Mouse (Mus musculus): ENCODE data around the gene Cd80. TPM values are rescaled to one million over a fixed set of nuclear protein-coding genes. Genes with fewer than 3 reads are reported as not detected.
"Not testable (repeated sequence)": the region's sequence is repeated elsewhere in the genome, so short reads cannot be mapped to it uniquely, and the experiment has no call there.

The Cd80 gene
- total RNA-seq, 2 experiments from 2014 or later = 0.15 to 0.22 TPM

DNA sequence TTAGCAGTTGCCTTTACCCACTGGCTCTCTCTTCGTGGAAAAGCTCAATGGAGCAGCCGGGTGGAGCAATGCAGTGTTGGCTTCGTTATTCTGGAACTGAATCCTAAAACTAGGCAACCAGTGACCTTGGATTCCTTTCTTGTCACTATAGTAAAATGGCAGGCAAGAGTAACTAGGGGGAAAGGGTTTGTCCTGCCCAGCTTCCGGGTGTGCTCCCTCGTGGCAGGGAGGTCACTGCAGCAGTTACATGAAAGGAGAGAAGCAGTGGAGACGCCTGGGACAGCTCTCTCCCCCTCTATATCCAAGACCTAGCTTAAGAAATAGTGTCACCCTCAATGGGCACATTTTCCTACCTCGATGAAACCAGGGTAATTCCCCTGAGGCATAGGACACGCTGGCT lies 14.1 kb downstream of the Cd80 start:
- intact Hi-C loops (cut with DNase I) = no loop called here
- DNase-seq = no peak

DNA sequence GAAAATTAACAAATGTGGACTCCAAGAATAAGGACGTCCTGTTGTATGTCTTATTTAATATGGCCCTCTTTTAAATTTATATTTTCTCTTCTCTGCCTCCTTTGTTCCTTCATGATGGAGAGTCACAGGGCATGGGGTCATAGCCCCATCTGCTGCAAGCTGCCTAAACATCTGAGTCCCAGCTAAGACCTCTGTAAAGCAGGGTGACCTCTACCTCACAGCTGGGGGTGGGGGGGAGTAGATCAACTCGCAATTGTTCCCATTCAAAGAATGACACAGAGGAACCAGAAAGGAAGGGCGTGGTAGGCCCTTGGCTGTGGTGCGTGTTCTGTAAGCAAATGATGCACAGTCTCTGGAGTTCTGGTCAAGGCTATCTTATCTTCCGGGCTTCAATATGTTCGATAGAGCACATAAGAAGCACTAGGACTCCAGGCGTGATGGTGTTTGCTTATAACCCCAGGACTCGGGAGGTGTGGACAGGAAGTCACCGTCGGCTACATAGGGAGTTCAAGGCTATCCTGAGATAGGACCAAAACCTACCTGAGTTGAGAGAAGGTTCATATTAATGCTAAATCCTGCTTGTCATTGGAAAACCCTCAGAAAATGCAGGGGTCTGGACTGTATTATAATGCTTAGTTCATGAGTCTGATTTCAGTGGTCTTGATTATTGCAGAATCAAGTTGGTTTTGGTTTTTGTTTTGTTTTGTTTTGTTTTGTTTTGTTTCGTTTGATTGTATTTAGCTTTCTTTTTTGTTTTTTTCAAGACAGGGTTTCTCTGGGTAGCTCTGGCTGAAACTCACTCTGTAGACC lies 16.5 kb downstream of the Cd80 start:
- intact Hi-C loops (cut with DNase I) = no loop called here

GRCm38 (mm10) chr16:38472507-38472873 lies 17.1 kb downstream of the Cd80 start:
- intact Hi-C loops (cut with DNase I) = no loop called here

More for the DNA sequence above, 16.5 kb downstream of the Cd80 start:
- DNase-seq = no peak

DNA sequence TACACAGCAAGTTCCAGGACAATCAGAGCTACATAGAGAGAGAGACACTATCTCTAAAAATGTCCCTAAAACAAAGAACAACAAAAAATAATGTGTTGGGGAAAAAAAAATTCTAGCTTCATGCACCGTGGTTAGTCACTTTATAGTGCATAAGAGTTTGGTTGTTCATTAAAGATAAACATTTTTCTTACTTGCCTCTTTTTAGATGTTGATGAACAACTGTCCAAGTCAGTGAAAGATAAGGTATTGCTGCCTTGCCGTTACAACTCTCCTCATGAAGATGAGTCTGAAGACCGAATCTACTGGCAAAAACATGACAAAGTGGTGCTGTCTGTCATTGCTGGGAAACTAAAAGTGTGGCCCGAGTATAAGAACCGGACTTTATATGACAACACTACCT lies 18.3 kb downstream of the Cd80 start:
- no peak for DNase-seq
- intact Hi-C loops (cut with DNase I) = no loop called here

More at GRCm38 (mm10) chr16:38472507-38472873, 17.1 kb downstream of the Cd80 start:
- no peak for DNase-seq

DNA sequence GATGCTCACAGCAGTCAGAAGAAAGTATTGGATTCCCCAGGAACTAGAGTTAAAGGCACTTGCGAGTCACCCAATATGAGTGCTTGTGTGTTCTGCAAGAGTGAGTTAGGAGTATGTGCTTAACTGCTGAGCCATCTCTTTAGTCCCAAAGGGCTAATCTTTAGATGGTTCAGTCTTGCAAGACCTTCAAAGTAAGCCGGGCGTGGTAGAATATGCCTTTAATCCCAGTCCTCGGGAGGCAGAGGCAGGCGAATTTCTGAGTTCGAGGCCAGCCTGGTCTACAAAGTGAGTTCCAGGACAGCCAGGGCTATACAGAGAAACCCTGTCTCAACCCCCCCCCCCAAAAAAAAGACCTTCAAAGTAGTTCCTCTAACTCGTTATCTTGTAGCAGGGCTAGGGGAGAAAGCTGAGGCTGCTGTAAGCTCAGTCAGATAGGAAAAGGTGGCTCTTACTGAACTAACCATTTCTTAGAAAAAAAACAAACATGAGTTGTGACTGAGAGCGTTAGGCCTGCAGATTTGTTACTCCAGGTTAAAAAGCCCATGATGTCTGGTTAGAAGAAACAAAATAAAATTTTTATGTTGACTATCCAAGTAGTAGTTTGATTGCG lies 19.4 kb downstream of the Cd80 start:
- DNase-seq = no peak
- intact Hi-C loops (cut with DNase I) = no loop called here

- no peak for DNase-seq
- intact Hi-C loops (cut with DNase I) = no loop called here
Measured at GRCm38 (mm10) chr16:38475681-38476311, 20.4 kb downstream of the Cd80 start.

GRCm38 (mm10) chr16:38476312-38477240 lies 21.2 kb downstream of the Cd80 start:
- peak in 1 of 2 experiments; percentile 43 for DNase-seq
- intact Hi-C loops (cut with DNase I) = no loop called here

DNA sequence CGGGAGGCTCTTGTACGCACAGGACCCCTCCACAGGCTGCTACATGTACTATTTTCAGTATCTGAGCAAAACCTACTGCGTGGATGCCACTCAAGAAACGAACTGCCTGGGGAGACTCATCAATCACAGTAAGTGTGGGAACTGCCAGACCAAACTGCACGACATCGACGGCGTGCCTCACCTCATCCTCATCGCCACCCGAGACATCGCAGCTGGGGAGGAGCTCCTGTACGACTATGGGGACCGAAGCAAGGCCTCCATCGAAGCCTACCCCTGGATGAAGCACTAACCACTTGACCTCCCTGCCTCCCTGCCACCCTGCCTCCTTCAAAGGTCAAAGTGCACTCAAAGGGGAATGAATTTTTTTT lies 21.9 kb downstream of the Cd80 start:
- DNase-seq = not testable (repeated sequence)

DNA sequence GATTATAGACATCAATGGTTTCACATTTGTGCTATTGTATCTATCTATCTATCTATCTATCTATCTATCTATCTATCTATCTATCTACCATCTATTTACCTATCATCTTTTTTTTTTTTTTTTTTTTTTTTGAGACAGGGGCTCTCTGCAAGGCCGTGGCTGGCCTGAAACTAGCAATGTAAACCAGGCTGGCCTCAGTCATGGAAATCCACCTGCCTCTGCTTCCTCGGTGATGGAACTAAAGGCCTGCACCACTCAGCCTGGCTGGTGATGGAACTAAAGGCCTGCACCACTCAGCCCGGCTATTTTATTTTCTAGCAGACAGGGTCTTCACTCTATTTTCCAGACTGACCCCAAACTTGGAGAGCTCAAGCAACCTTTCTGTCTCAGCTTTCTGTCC lies 22.9 kb downstream of the Cd80 start:
- no peak for DNase-seq
- intact Hi-C loops (cut with DNase I) = no loop called here

More for the DNA sequence above, 21.9 kb downstream of the Cd80 start:
- intact Hi-C loops (cut with DNase I) = not testable (repeated sequence)

DNA sequence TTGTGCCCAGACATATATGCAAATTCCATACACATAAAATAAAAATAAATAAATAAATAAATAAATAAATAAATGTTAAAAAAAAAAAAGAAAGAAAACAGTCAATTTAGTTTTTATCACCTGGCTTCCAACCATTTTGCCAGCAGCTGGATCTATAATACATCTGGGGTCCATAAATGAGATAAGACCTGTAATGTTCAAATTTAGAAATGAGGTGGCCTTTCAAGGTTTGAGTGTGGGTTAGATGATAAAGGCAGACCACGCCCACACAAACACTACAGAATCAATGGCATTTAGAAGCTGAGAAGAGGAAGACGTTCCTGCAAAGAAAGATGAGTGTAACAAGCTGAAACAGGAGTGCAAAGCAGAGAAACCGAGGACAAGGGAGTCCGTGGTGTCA lies 26.0 kb downstream of the Cd80 start:
- intact Hi-C loops (cut with DNase I) = no loop called here
- DNase-seq = no peak

- intact Hi-C loops (cut with DNase I) = loop anchor here (2.0 kb wide), 1 partner anchor 138 kb away; no protein-coding TSS in a partner anchor
- peak in 1 of 2 experiments; percentile 17 for DNase-seq
Measured at GRCm38 (mm10) chr16:38482780-38483562, 27.6 kb downstream of the Cd80 start.

DNA sequence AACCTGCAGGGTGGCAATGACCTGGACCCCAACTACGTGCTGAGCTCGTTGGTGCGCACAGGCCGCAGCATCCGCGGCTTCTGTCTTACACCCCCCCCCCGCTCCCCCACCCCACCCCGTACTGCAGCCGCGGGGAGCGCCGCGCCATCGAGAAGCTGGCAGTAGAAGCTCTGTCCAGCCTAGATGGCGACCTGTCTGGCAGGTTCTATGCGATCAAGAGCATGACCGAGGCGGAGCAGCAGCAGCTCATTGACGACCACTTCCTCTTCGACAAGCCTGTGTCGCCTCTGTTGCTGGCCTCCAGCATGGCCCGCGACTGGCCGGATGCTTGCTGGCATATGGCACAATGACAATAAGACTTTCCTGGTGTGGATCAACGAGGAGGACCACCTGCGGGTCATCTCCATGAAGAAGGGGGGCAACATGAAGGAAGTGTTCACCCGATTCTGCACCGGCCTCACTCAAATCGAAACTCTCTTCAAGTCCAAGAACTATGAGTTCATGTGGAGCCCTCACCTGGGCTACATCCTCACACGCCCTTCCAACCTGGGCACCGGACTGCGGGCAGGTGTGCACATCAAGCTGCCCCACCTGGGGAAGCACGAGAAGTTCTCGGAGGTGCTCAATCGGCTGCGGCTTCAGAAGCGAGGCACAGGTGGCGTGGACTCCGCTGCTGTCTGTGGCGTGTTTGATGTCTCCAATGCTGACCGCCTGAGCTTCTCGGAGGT lies 28.4 kb downstream of the Cd80 start:
- intact Hi-C loops (cut with DNase I) = loop anchor here (2.0 kb wide), 1 partner anchor 139 kb away; no protein-coding TSS in a partner anchor
- DNase-seq = no peak

DNA sequence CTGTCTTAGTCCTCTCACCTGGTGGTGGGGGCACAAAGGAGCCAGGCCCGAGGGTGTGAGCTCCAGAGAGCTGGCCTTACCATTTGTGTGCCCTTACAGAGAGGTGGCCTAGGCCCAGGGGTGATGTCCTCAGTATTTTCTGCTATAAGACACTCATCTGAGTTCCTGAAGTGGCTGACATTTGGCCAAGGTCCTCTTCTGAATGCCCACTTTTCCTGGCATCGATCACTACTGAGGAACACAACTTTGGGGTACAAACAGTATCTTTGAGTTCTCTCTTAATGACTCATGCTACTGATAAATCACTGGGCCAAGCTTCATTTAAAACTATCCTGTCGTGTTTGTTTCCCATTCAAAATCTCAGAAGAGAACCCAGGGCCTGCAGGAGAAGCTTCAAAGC lies 37.2 kb downstream of the Cd80 start:
- intact Hi-C loops (cut with DNase I) = no loop called here
- no peak for DNase-seq

GRCm38 (mm10) chr16:38493890-38494289 lies 38.5 kb downstream of the Cd80 start:
- no peak for DNase-seq
- intact Hi-C loops (cut with DNase I) = no loop called here

DNA sequence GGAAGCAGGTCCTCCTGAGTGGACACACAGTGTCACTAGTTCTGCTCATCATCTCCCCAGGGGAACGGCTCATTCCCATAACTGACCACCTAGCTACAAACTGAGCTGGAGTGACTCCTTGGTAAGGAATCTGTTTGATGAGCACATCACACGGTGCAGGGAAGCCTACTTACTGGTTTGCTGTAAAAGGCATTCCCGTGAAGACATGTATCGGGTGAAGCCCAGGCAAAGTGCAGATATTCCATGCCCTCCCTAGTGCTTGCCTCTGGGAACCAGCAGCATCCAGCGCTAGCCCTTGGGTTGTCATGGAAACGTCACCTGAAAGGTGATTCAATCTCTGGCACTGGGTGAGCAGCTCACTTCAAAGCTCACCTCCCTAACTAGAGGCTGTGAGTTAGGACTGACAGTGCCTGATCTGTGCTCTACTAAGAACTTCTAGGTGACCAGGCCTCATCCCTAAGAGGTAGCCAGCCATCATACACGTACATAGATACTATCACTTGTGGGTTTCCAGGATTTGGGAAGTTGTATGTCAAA lies 41.3 kb downstream of the Cd80 start:
- DNase-seq = no peak
- intact Hi-C loops (cut with DNase I) = no loop called here

- intact Hi-C loops (cut with DNase I) = loop anchor here (10.0 kb wide), 1 partner anchor 538 kb away; no protein-coding TSS in a partner anchor
- DNase-seq = no peak
Measured at GRCm38 (mm10) chr16:38502469-38502868, 47.1 kb downstream of the Cd80 start.

DNA sequence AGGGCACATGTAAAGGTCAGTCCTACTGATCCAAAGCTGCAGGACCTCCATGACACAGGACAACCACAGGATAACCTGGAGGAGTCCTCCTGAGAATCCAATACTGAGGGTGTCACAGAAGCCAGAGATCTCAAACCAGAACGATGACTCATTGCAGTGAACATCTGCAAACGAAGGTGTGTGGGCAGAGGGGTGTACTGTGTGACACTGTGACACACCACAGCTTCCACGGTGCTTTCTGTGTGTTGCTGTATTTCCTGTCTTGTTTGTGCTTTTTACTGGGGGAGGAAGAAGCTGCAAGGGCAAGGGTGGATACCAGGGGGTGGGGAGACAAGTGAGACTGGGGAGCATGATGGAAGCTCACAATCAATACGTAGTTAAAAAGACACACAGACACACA lies 48.2 kb downstream of the Cd80 start:
- intact Hi-C loops (cut with DNase I) = loop anchor here (10.0 kb wide), 1 partner anchor 539 kb away; no protein-coding TSS in a partner anchor
- no peak for DNase-seq

GRCm38 (mm10) chr16:38506041-38506634 lies 50.8 kb downstream of the Cd80 start:
- intact Hi-C loops (cut with DNase I) = loop anchor here (2.0 to 10.0 kb wide), 2 partner anchors 161 to 541 kb away; no protein-coding TSS in a partner anchor
- DNase-seq = peak; percentile 37 to 41

All from gastrocnemius, postnatal 36 days (tissue).